Mouse (Mus musculus) forebrain, embryonic 14.5 days (tissue): ENCODE measurements around the gene Elmod1. TPM values are rescaled to one million over a fixed set of nuclear protein-coding genes. Genes with fewer than 3 reads are reported as not detected.

Experiments used
- ATAC-seq: fragments of 200-750 bp; cut with Nextera tagmentation; 2 replicates; pipeline ENCODE4 v1.8.0; 2017; ENCODE audit warnings: mild to moderate bottlenecking, moderate library complexity
- DNase-seq: peaks from one replicate; pipeline ENCODE4 v3.0.0-alpha.2; 2015; ENCODE audit warnings: low spot score
- H3K27ac ChIP-seq: fragments of 300-500 bp; sonication (generic); 2 replicates; pipeline ENCODE4 v1.5.1; 2014; ENCODE audit warnings: low read depth, mild to moderate bottlenecking, control low read depth, low read length, moderate library complexity
- H3K27me3 ChIP-seq: fragments of 300-500 bp; sonication (generic); replicated peaks from 2 replicates; pipeline ENCODE4 v1.6.1; 2014; ENCODE audit warnings: low read length, control low read depth, mixed read lengths; ENCODE audit not compliant: control insufficient read depth, insufficient read depth
- H3K36me3 ChIP-seq: fragments of 300-500 bp; sonication (generic); 2 replicates; pipeline ENCODE4 v1.6.1; 2014; ENCODE audit warnings: low read length, control low read depth; ENCODE audit not compliant: control insufficient read depth, insufficient read depth
- H3K4me1 ChIP-seq: fragments of 300-500 bp; sonication (generic); 2 replicates; pipeline ENCODE4 v1.6.1; 2014; ENCODE audit warnings: antibody characterized with exemption, low read length, control low read depth; ENCODE audit not compliant: control insufficient read depth, insufficient read depth
- H3K4me2 ChIP-seq: fragments of 300-500 bp; sonication (generic); 2 replicates; pipeline ENCODE4 v1.6.1; 2014; ENCODE audit warnings: mild to moderate bottlenecking, control low read depth, low read length
- H3K4me3 ChIP-seq: fragments of 300-500 bp; sonication (generic); 2 replicates; pipeline ENCODE4 v1.5.1; 2014; ENCODE audit warnings: low read depth, low read length, control low read depth
- H3K9ac ChIP-seq: fragments of 300-500 bp; sonication (generic); 2 replicates; pipeline ENCODE4 v1.6.1; 2014; ENCODE audit warnings: mild to moderate bottlenecking, low read length, control low read depth, moderate library complexity
- H3K9me3 ChIP-seq: fragments of 300-500 bp; sonication (generic); replicated peaks from 2 replicates; pipeline ENCODE4 v1.6.1; 2016; ENCODE audit warnings: low read length, control low read depth, mixed read lengths; ENCODE audit not compliant: control insufficient read depth
- WGBS: fragments of 180-500 bp; shearing (Covaris S2); extraction: QIAGEN DNeasy Blood & Tissue Kit; methylation state at CpG from one replicate; pipeline ENCODE4 v1.1.7; 2014; 5-methylcytosine and 5-hydroxymethylcytosine counted together
- polyA plus RNA-seq: library from polyadenylated mRNA; unstranded; fragments of >200 nt; fragmentation: Nextera tagmentation; extraction: Ambion mirVana; gene quantifications from 2 replicates; pipeline ENCODE4 v1.2.1, GENCODE M21; 2014

Elmod1 gene
- polyA plus RNA-seq, 1 experiment from 2014 or later = 11.6 TPM

DNA sequence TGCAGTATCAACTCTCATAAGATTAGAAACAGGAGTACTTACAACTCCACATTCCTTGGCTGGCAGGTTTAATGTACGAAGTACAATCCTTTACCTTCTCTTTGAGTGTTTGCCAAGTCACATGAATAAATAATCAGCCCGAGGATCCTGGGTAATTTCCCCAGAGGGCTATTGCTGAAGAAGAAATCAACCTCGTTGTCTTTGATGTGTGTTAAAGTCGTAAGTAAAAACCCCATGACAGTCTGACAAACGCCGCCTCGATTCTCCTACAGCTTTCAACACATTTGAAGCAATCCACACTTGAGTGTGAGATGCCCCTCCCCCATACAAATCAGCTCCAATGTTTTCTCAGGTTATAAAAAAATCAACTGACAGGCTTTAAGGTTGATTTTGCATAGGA, 44.2 kb downstream of the Elmod1 start:
- H3K4me3 ChIP-seq = no peak overlapping the region
- no peaks in the 10 kb centered on the region for H3K27me3 ChIP-seq
- H3K9me3 ChIP-seq = no peaks in the 10 kb centered on the region
- no peak overlapping the region for H3K9ac ChIP-seq
- ATAC-seq = no peak
- H3K4me2 ChIP-seq = no peak overlapping the region
- peaks cover 3% of the 10 kb centered on the region; the same call in 1 of the 2 replicates for H3K36me3 ChIP-seq
- DNase-seq = peak; percentile 58
- WGBS = 24% methylated on average over 7 of the region's 7 CpGs
- H3K4me1 ChIP-seq = 0 out of 2 replicates have a peak, but pooled peaks cover 3% of the 10 kb centered on the region
- H3K27ac ChIP-seq = peak overlapping the region; percentile 52

DNA sequence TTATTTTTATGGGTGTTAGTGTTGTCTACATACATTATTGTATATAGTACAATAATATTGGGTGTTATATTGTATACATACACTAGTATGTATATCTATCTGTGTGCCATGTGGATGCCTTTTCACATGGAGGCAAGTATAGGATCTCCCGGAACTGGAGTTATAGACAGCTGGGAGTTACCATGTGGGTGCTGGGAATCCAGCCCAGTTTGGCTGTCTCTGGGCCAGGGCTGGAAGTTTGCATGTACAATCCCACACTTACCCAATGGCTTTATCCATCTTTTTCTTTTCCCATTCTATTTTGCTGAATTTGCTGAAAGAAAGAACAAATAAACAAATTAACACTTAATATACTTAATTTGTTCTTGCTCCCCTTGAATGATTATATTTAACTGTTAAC, 54.0 kb downstream of the Elmod1 start:
- Histone ChIP-seq H3K9me3 (no peaks in the 10 kb centered on the region), H3K4me3 (no peak overlapping the region), H3K9ac (no peak overlapping the region), H3K4me1 (no peaks in the 10 kb centered on the region), H3K27me3 (no peaks in the 10 kb centered on the region), H3K4me2 (no peak overlapping the region), H3K27ac (no peak overlapping the region), H3K36me3 (no peaks in the 10 kb centered on the region)
- WGBS = 85% methylated on average over 1 of the region's 1 CpGs
- DNase-seq (no peak), ATAC-seq (no peak)

DNA sequence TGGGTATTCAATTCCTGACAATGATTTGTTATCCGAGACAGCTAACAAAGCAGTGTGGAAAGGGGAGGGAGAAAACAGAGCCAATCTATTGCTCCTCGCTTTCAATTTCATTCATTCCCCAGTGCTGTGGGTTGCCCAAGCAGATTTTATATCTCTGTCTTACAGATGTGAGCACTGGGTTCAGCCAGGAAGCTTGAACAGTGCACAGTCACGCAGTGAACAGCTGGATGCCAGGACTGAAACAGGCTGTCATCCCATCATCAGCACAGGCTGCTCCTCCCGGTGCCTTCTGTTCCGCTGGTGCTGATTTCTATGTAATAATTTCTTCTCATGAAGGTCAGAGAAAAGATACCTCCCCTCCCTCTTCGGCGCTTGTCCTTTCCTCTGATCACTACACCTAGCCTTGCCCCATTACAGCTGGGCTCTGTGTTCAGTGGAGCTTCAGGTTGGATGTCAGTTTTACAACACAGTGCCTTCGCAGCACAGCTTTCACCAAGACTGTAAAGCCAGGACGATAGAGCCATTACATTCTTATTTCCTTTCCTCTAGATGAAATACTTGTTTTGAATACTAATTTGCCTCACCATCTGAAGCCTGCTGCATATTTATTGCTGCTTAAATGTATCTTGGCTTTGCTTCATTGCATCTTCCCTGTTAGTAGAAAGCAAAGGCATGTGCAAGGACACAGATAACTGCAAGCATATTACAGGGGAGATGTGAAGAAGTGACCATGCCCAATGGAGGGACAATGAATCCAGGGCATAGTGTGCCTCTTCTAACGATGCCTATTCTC, 59.0 kb downstream of the Elmod1 start:
- no peak overlapping the region for H3K4me3 ChIP-seq
- 70% methylated on average over 10 of the region's 10 CpGs for WGBS
- H3K9me3 ChIP-seq = no peaks in the 10 kb centered on the region
- H3K27me3 ChIP-seq = no peaks in the 10 kb centered on the region
- no peak overlapping the region for H3K9ac ChIP-seq
- peak overlapping the region; percentile 70 for H3K27ac ChIP-seq
- DNase-seq (peak; percentile 49), ATAC-seq (peak; percentile 82)
- no peak overlapping the region for H3K4me2 ChIP-seq
- H3K4me1 ChIP-seq = no peaks in the 10 kb centered on the region
- no peaks in the 10 kb centered on the region for H3K36me3 ChIP-seq

DNA sequence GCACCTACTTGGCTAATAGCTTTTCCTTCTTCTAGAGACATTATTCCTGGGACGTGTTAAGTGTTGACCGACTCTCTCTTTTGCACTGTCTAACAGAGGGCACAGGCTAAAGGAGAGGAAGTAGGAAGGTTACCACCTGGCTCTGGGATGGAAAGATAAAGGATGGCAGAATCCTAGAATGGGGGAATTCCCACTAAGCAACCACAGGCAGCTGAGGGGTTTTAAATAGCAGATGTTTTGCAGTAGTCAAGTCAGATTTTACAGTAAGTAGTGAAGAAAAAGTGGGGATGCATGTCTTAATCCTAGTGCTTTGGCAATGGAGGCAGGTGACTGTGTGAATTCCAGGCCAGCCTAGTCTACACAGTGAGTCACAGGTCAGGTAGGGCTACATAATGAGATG, 64.3 kb downstream of the Elmod1 start:
- H3K4me2 ChIP-seq = no peak overlapping the region
- no peak for DNase-seq
- no peak for ATAC-seq
- no peaks in the 10 kb centered on the region for H3K27me3 ChIP-seq
- H3K36me3 ChIP-seq = no peaks in the 10 kb centered on the region
- no peaks in the 10 kb centered on the region for H3K9me3 ChIP-seq
- WGBS = 92% methylated on average over 2 of the region's 2 CpGs
- H3K4me1 ChIP-seq = no peaks in the 10 kb centered on the region
- no peak overlapping the region for H3K27ac ChIP-seq
- H3K9ac ChIP-seq = no peak overlapping the region
- no peak overlapping the region for H3K4me3 ChIP-seq

DNA sequence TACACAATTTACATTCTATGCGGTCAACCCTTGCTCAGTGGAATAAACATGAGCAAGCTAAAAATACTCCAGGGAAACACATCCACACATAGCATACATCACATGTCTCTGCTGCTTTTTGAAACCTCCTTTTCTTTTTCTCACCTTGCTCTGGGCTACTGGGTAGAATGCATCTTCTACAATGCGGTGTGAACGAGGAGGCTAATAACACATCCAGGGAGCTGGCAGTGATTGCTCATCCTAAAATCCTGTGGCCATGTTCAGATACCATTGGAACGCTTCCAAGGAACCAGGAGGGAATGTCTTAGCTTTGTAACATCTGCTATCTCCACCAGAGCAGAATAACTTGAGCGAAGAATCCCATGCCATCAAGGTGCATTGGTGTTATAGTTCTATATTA, 64.8 kb downstream of the Elmod1 start:
- Histone ChIP-seq H3K4me3 (no peak overlapping the region), H3K4me1 (no peaks in the 10 kb centered on the region), H3K27me3 (no peaks in the 10 kb centered on the region), H3K9me3 (no peaks in the 10 kb centered on the region), H3K4me2 (no peak overlapping the region), H3K36me3 (no peaks in the 10 kb centered on the region), H3K9ac (no peak overlapping the region), H3K27ac (no peak overlapping the region)
- no peak for DNase-seq
- WGBS = 87% methylated on average over 5 of the region's 5 CpGs
- no peak for ATAC-seq

DNA sequence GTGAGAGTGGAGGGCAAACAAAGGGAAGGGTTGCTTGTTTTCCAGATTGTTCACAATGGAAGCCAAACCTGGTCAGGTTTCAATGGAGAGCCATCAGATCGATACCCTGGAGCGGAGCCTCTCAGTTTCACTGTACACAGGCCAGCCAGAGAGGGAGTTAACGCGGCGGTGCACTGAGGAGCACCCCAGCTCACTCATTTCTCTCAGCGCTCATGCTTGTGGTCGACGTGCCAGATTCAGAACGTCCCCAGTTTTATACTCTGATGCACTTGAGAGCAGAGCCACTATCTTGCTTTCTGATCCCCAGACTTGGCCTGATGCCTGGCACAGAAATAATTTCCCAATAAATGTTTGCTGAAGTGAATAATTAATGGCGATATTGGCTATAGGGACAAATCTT, 68.3 kb downstream of the Elmod1 start:
- Histone ChIP-seq H3K9me3 (no peaks in the 10 kb centered on the region), H3K4me2 (no peak overlapping the region), H3K4me1 (no peaks in the 10 kb centered on the region), H3K36me3 (no peaks in the 10 kb centered on the region), H3K4me3 (no peak overlapping the region), H3K27me3 (no peaks in the 10 kb centered on the region), H3K27ac (no peak overlapping the region), H3K9ac (no peak overlapping the region)
- DNase-seq (no peak), ATAC-seq (no peak)
- 75% methylated on average over 10 of the region's 10 CpGs for WGBS

DNA sequence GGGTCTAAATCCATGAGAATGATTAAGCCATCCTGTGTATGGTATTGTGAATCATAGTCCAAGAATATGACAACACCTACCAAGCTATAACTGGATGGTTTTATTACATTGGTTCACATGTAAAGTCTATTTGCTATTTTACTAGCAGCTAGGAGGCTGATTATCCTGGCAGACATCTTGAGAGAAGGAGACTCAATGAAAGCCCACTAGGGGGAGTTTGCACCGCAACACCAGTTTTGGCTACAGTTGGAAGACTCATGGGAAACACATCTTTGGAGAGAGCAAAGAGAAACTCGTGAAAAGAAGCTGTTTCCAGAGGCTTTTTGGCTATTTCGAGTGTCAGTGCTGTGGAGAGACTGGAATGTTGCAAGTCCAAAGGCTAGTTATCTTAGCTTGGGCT, 69.7 kb downstream of the Elmod1 start:
- DNase-seq = peak; percentile 53
- Histone ChIP-seq H3K4me3 (no peak overlapping the region), H3K27me3 (no peaks in the 10 kb centered on the region), H3K4me1 (no peaks in the 10 kb centered on the region), H3K36me3 (no peaks in the 10 kb centered on the region), H3K27ac (no peak overlapping the region), H3K9ac (no peak overlapping the region), H3K4me2 (no peak overlapping the region), H3K9me3 (no peaks in the 10 kb centered on the region)
- no peak for ATAC-seq
- 49% methylated on average over 3 of the region's 3 CpGs for WGBS

DNA sequence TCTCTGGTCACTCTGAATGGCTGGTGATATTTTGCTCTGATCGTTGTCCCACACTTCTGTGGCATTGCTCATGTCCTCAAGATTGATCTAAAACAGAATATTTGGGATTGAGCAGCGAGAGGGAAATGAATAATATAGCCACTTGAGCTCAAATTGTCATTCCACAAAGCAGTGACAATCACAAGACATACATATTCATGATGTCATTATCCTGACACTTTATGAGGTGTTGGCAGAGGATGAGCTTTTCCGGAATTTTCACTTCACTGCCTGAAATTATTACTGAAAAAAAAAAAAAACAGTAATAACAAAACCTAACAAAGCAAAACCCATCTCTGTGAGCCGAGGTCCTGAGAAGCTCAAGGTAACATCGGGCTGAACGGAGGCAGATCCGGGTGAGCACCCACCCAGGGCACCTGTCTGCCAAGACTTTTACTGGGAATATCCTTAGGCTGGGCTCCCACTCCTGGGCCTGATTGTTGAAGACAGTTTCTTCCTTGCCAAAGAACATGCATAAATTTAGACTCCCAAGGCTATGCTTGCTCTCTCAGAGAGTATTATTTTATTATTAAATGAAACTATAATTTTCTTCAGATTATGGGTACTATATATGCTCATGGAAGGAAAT, 71.8 kb downstream of the Elmod1 start:
- WGBS = 73% methylated on average over 7 of the region's 7 CpGs
- Histone ChIP-seq H3K4me3 (no peak overlapping the region), H3K4me2 (no peak overlapping the region), H3K9me3 (no peaks in the 10 kb centered on the region), H3K4me1 (no peaks in the 10 kb centered on the region), H3K36me3 (no peaks in the 10 kb centered on the region), H3K27me3 (no peaks in the 10 kb centered on the region), H3K27ac (peak overlapping the region; percentile 63), H3K9ac (no peak overlapping the region)
- DNase-seq (peak; percentile 61), ATAC-seq (no peak; the same call in 1 of the 2 replicates)

DNA sequence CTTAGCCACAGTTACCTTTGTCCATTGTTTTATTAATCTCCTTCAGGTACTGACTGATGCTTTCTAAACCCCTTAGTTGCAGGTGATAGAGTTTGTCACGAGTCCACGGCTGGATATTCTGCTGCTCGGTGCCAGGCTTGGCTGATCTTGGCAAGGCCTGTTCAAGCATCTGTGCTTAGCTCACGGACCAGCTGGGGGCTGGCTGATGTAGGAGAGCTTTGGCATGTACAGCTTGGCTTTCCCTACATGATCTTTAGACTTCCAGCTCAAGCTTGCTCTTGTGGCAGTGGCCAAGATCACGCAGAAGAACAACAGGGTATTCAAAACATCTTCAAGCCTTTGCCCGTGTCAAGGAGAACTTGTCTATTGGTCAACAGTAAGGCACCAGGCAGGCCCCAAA, 75.3 kb downstream of the Elmod1 start:
- WGBS = 63% methylated on average over 6 of the region's 6 CpGs
- Histone ChIP-seq H3K4me3 (no peak overlapping the region), H3K4me2 (no peak overlapping the region), H3K36me3 (no peaks in the 10 kb centered on the region), H3K4me1 (no peaks in the 10 kb centered on the region), H3K9ac (no peak overlapping the region), H3K27me3 (no peaks in the 10 kb centered on the region), H3K9me3 (no peaks in the 10 kb centered on the region), H3K27ac (peak overlapping the region; percentile 21; the same call in 1 of the 2 replicates)
- DNase-seq = peak; percentile 69
- ATAC-seq = peak; percentile 62; the same call in 1 of the 2 replicates
